Mouse (Mus musculus) layer of hippocampus, adult 18-20 months (tissue): Measurements from ENCODE around the gene Zfp62. TPM values are rescaled to one million over a fixed set of nuclear protein-coding genes. Genes with fewer than 3 reads are reported as not detected.
A peak's percentile ranks its signal among the peaks of the same experiment; 100 is the strongest.

ENCODE experiments used
- DNase-seq, 2 experiments: peaks; one replicate each; pipeline ENCODE4 v3.0.0; 2022; ENCODE audit warnings: low spot score in 2 of 2
- total RNA-seq, 2 experiments: library from RNA; stranded (reverse); gene quantifications; 2 replicates each; pipeline ENCODE4 v1.2.3; 2021

Zfp62 gene
- total RNA-seq, 2 experiments from 2014 or later = 48.6 to 49.6 TPM

DNA sequence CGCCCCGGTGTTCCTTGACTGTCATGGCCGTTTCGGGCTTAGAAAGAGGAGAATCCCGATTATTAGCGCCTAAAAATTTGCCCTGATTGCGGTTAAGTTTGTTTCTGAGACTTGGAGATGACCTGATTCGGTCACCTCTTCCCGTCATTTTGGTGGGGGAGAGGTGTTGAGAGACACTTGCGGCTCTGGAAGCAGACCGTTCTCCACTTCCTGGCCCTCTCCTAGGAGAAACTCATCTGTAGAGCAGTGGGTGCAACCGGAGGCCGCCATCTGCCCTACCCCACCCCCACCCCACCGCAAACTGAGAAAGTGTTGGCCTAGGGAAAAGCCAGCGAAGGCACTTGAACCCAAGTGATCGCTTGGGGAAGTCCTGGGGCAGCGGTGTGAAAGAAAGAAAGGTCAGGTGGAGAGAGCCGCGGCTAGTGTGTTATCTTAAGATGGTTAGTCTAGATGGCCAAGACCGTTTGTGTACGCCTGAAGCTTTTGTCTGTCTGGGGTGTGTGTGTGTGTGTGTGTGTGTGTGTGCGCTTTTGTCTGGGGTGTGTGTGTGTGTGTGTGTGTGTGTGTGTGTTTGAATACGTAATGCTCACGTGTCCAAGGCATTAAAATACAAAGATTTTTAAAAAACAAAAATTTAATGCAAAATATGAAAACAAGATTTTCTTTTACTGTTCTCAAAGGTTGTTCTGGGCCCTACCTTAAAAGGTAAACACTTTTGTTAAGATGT is 842 bp downstream of the Zfp62 start:
- no peak for DNase-seq

DNA sequence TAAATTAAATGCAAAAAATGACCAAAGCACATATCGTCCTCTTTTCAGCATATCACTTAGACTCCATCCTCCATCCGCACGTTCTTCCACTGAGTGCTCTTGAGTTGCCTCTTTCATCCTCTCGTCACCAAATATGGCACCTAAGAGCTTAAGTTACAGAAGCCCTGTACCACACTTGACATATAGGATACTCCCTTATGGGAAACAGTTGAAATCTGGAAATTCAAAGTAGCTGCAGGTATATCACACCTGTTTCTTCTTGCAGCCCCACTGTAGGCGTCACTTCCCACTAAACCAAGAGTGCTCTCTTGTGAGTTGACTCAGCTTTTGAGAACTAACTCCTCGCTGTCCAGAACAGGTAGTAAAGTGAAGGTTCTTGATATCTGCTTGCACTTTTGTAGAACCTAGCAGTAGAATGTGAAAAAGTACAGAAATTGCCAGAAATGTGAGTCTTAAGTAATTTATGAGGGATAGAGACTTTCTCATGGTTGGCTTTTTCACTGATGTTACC is 2.0 kb downstream of the Zfp62 start:
- no peak for DNase-seq

DNA sequence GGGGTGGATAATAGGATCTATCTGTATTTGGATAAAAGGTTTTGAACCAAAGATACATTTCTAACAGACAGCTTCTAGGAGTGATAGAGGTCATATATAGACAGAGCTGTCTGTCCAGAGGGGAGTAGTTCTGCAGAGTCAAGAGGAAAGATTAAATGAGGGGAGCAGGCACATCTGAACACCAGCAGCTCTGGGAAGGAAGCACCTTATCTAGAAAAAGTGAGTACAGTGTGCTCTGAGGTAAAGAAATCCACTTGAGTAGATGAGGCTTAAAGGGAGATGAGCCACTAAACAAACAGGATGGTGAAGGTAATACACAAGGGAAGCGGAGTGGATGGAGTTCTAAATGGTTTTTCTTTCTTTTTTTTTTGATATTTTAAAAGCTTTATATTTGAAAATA is 4.4 kb downstream of the Zfp62 start:
- DNase-seq = no peak

DNA sequence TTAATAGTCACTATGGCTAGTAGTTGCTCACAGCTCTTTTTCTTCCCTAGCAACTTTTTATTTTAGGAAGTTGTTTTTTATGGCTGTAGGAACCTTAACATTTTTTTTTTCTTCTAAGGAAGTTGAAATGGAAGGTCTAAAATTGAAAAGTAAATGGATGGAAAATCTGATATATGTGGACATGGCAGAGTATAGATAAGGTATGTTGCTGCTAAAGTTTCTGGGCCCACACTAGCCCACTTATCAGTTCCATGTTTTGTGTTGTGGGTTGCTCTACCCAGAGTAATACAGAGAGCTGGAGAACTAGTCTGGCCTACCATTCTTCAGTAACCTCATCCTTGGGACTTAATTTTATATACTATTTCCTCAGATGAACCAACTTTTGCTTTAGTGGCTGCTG is 9.5 kb downstream of the Zfp62 start:
- DNase-seq = no peak

DNA sequence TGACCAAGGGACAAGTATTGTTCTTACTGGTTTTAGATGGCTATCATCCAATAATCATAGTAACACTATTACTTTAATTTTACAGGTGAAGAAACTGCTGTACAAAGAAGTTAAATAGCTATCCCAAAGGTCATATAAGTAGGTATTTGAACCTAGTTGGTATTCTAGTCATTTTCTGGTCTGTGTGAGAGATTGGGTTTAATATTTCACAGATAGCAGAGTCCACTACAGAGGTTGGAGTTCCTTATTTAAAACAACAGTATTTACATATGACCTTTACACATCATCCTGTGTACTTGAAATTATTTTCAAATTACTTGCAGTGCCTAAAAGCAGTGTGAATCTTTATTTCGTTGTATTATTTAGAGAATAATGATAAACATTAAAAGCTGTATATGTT is 10.4 kb downstream of the Zfp62 start:
- DNase-seq = no peak

DNA sequence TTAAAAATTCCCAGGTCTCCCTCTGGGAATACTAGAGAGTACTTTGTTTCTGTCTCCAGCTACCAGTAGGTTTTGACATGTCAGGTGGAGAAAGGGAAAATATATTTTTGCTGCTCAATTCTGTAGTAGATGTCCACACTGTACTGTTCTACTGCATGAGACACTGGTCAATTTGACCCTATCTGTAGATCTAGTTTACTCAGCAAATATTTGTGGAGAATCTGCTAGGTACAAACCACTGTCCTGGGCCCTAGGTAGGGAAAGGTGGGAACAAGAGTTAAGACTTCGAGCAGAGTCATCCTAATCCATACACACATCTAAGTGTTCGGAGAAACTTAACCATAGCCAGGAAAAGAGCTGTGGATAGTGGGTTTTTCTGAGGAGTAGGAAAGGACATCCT is 16.2 kb downstream of the Zfp62 start:
- DNase-seq = no peak

DNA sequence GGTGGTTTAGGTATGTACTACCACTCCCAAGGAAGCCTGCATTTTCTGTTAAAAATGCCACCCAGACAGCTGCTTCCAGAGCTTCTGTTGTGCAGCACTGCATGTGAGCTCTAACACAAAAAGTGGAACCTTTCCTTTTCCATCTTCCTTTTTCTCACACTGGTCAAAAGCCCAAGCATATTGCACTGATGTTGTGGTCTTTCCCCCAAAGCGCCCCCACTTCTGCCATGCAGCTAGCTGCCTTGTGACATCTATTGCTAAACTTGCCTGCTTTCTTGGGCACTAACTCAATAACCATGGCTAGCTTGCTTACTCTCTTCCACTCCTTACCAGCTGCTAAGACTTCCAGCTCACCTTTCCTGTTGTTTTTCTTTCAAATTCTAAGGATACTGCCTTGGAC is 21.4 kb downstream of the Zfp62 start:
- DNase-seq = no peak

DNA sequence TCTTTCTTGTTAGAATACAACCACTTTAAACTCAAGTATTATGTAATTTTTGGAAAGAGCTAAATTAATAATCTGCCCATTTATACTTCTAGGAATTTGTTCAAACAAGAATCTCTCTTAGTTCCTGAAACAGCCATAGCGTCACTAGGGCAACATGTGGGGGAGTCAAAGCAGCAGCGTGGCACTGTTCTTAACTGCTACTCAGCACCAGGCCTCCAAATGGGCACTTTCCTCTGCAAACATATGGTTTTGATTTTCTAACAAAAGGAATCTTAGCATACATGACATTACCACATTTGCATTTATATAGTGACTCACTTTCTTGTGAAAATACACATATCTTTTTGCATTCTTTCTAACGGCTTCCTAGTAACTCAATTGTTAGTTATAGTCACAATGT is 29.7 kb downstream of the Zfp62 start:
- peak in 1 of 2 experiments; percentile 72 for DNase-seq

DNA sequence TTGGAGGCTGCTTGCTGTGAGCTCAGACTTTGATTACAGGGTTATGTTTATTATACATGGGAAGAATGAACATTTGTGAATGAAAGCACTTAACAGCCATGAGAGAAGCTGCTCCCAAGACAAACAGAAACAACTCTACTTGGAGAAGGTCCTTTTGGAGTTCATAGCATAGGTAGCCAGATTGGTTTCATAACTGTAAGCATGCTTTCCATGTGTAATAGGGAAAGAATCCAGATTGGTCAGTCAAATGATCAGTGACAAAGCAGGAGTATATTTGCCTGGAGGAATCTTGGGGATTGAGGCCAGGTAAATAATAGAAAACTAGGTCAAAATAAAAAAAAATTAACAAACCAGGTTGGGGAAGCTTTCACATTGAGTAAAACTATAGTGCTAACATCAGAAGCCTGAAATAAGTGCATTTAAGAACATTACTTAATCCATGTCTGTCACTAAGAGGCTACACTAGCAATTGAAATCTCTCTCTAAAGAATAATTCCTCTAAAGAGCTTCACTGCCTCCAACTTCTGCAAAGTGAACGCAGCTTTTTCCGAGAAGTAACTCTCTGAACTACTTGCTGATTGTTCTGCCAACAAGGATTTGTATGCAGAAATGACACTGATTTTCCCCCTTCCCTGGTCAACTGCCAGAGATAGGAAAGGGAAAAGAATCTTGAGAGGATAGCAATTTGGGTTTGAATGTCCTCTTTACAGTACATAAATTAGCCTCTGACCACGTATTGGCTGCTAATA is 32.5 kb downstream of the Zfp62 start:
- no peak for DNase-seq

DNA sequence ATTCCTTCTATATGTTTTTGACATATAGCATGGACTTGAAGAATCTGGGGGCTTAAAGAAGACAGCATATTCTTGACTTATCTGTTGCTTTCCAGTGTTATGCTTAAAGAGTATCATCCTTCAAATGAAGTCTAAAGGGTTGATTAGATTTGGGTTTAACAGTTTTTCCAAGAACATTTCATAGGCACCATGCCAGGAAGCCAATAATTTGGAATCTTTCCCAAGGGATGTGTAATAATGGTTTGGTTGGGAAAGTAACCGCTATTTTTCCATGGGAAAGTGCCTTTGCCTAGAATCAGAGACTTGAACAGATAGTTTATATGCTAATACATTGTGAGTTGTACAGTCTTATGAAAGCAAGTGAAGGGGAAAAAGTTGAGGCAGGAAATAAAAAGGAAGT is 33.8 kb downstream of the Zfp62 start:
- no peak for DNase-seq

DNA sequence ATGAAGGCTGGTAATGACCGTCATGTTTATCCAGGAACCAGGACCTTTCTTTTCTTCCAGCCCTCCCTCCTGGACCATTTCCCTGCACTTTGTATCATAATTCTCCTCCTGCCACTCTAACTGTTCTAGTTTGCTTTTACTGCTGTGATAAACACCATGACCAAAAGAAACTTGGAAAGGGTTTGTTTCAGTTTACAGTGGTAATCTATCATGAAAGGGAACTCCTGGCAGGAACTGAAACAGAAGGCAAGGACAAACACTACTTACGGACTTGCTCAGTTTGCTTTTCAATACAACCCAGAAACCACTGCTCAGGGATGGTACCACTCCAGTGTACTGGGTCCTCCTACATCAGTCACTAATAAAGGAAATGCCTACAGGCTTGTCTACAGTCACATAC is 34.4 kb downstream of the Zfp62 start:
- no peak for DNase-seq

DNA sequence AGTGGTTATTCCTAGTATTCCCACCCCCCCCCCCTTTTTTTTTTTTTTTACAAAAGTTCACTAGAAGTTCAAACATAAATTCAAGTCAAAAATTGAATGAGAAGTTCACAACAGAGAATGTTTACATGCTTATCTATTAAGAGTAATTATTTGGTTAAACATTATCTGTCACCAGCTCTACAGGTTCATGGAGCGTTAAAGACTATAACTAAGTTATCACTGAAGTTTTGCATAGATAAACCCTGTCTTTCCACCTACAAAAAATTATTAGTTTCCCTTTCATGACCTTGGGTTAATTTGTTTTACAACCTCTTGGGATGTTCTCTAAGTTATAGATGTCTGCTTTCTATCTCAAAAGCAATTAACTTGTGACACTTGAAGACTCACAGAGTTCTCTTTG is 37.2 kb downstream of the Zfp62 start:
- DNase-seq = no peak

DNA sequence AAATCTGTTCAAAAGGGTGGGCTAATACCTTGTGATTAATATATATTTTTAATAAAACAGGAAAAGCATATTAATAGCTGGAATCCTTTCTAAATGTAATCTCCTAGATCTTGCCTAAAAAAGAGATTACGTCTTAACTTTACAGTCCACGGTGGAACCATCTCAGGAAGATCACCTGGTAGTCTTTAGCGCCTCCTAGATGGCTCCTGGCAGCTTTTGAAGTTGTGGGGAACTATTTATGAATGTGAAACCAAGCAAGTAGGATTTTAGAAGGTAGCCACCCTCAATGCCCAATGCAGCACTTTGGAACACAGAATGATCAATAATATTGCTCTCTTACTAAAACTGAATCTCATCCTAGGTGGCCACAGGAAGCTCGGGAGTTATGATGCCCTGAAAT is 37.8 kb downstream of the Zfp62 start:
- DNase-seq = no peak

DNA sequence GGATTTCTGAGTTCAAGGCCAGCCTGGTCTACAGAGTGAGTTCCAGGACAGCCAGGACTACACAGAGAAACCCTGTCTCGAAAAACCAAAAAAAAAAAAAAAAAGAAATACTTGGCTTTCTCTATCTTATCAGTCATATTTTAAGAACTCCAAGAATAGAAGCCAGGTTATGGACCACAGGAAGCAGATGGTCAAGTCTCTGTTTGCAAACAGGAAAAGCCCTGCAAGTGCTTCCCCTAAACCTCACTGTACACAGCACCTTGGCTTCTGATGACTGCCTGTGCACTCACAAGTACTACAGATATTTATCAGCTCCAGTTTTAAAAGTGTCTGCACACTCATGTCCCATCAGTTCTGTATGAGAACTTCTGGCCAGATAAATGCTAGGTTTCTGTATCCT is 38.4 kb downstream of the Zfp62 start:
- DNase-seq = no peak

DNA sequence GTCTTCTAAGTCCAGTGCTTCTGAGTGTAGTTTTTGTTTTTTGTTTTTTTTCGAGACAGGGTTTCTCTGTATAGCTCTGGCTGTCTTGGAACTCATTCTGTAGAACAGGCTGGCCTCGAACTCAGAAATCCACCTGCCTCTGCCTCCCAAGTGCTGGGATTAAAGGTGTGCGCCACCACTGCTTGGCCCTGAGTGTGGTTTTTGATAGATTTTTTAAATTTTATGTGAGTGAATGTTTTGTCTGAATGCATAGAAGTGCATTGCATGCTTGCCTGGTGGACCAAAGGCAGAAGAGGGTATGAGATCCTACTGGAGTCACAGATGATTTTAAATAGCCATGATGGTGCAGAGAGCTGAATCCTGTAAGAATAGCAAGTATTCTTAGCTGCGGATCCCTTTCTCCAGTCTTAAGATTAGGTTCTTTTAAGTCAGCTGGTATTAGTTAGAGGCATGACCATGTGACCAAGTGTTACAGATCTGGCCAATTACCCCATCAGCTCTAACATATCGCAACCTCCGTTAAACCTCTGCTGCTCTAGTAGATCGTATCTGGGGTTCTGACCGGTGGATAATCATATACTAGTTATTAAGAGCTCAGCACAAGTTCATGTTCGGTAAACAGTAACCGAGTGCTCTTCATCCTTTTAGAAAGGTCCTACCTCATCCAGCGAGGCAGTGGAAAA is 40.0 kb downstream of the Zfp62 start:
- no peak for DNase-seq

DNA sequence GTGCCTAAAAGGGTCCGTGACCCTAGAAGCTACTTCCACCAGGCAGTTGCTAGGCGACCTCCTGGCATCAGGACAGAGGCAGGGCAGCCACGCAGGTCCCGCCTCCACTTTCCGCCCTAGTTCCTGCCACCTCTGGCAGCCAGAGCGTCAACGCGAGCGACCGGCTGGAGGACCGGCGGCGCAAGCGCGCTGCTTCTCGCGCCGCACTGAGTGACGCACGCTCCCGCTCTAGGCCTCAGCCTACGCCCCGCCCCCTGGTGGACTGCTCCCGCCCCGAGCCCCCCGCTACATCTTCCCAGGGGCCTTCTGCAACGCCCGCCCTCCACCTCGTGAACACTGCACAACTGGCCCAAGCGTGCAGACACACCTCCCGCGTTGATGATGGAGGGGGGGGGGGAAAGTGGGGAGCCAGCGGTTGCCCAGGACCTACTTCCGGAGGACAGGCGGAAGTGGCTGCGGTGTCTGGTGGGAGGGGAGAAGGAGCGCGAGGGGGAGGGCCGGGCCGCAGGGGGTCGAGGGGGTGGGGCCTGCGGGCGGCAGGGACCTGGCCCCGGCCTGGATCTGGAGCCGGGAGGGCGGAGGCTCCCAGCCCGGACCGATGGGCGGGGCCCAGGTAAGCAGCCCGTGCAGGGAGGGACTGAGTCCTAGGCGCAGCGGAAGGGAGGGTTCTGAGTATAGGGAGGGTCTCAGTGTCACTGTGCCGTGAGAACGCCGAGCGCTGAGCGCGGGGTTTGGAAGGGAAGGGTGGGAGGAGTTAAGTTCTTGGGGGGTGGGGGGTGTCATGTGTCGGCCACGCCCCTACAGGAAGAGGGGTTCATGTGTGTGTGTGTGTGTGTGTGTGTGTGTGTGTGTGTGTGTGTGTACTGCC is 40.9 kb downstream of the Zfp62 start, which contains the start of gene Mgat1:
Mgat1 (plus strand) TSS at position 465 of the 868 bp plus-strand sequence.
- DNase-seq = peak; percentile 84 to 92

DNA sequence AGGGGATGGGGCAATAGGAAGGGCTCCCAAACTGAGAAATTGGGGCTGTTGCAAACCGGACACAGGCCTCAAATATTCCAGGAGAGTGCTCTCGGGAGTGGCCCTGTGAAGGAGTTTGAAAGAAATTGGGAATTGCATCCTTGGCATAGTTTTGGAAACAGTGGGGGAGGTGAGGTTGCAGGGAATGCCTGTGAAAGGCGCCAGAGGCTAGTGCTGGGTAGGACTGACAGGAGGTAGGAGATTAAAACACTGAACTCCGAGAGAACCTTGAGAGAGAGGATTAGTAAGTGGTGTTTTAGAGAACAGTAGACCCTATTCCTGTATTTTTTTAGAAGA is 41.5 kb downstream of the Zfp62 start:
- no peak for DNase-seq

DNA sequence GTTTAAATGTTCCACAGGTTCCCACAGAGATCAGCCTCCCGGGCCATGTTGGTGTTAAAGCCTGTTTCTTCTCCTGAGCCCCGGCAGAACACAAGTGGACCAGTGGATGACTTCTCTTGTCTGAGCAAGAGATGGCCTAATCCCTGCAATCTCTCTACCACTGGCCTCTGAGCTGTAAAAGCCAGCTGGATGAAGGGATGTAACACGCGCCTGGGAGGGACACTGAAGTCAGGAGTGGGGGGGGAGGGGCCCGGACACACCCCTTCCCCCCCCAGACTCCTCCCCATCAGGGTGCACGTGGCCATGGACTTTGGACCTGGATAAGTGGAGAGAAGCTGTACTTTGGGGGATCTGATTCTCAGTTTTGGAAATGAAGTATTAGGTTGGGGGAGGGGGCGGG is 42.1 kb downstream of the Zfp62 start:
- no peak for DNase-seq

DNA sequence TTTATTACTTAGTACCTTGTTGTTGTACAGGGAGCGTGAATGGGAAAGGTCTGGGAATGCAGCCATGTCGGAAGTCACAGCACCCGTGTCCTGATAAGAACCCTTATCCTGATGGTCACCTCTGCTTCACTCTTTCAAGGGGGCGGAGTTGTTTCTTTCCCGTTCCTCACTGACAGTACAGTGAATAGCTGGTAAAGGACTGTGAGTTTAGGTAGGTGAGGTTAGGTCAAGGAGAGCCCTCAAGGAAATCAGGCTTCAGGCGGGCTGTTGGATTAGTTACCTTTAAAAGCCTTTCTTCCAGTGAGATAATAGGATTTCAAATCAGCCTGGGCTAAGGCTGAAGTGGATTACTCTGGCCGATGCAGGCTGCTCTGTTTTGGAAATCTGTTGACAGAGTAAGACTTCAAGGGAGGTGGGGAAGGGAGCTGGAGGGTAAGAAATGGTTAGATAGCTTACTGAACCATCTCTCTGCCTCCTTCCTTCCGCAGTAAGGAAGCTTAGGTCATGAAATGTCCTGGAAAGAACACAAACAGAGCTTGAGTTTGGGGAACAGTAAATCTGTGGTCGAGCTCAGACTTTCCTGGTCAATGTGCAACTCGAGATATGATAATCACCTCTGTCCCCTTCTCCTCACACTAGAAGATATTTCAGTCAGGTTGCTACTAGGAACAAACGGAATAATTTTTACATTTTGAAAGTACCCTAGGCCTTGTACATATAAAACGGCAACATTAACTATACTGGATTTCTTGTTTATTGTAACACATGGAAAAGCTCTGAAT is 42.7 kb downstream of the Zfp62 start:
- no peak for DNase-seq

DNA sequence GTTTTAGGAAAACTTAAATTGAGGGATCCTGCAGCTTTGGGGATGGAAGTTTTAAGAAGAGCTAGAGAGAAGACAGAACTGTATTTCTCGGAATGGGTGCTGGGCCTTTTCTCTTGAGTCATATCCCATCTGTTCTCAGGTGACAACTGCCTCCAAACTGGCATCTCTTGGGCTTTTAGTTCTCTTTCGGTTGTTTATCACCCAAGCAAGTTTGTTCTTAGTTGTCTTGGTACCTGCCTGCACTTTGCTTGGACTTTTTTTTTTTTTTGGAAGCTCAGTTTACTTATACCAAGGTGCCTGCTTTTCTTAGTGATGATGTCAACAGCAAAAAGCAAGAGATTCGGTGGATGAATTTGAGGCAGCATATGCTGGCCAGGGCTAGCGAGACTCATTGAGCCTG is 43.4 kb downstream of the Zfp62 start:
- no peak for DNase-seq
